Mouse (Mus musculus) embryonic facial prominence, embryonic 15.5 days (tissue): ENCODE measurements around the gene Pycr1. TPM values are rescaled to one million over a fixed set of nuclear protein-coding genes. Genes with fewer than 3 reads are reported as not detected.

Experiments
- ATAC-seq: fragments of 200-750 bp; cut with Nextera tagmentation; 2 replicates; pipeline ENCODE4 v1.8.0; 2017; ENCODE audit warnings: low read depth, moderate TSS enrichment; ENCODE audit not compliant: insufficient number of reproducible peaks, low FRiP score, low TSS enrichment
- H3K27ac ChIP-seq: fragments of 300-500 bp; sonication (generic); replicated peaks from 2 replicates; pipeline ENCODE4 v1.5.1; 2015; ENCODE audit warnings: mild to moderate bottlenecking, inconsistent platforms
- H3K27me3 ChIP-seq: fragments of 300-500 bp; sonication (generic); 2 replicates; pipeline ENCODE4 v1.6.1; 2015; ENCODE audit warnings: inconsistent platforms
- H3K36me3 ChIP-seq: fragments of 300-500 bp; sonication (generic); 2 replicates; pipeline ENCODE4 v1.6.1; 2015; ENCODE audit warnings: mild to moderate bottlenecking, inconsistent platforms
- H3K4me1 ChIP-seq: fragments of 300-500 bp; sonication (generic); 2 replicates; pipeline ENCODE4 v1.6.1; 2015; ENCODE audit warnings: inconsistent platforms
- H3K4me2 ChIP-seq: fragments of 300-500 bp; sonication (generic); replicated peaks from 2 replicates; pipeline ENCODE4 v1.6.1; 2015; ENCODE audit warnings: mild to moderate bottlenecking, inconsistent platforms
- H3K4me3 ChIP-seq: fragments of 300-500 bp; sonication (generic); replicated peaks from 2 replicates; pipeline ENCODE4 v1.5.1; 2015; ENCODE audit warnings: mild to moderate bottlenecking, inconsistent platforms
- H3K9ac ChIP-seq: fragments of 300-500 bp; sonication (generic); 2 replicates; pipeline ENCODE4 v1.6.1; 2015; ENCODE audit warnings: inconsistent platforms
- H3K9me3 ChIP-seq: fragments of 300-500 bp; sonication (generic); replicated peaks from 2 replicates; pipeline ENCODE4 v1.6.1; 2016; ENCODE audit warnings: inconsistent platforms
- WGBS: fragments of 180-500 bp; shearing (Covaris S2); methylation state at CpG from one replicate; pipeline ENCODE4 v1.1.7; 2015; 5-methylcytosine and 5-hydroxymethylcytosine counted together
- microRNA-seq: library from miRNA; unstranded; fragments of <30 nt; microRNA quantifications from one replicate; pipeline ENCODE4, GENCODE M21; 2016; ENCODE audit warnings: borderline number of aligned reads
- polyA plus RNA-seq: library from polyadenylated mRNA; unstranded; fragments of >200 nt; fragmentation: Nextera tagmentation; extraction: Ambion mirVana; gene quantifications from 2 replicates; pipeline ENCODE4 v1.2.1, GENCODE M21; 2015

Pycr1 gene
- polyA plus RNA-seq, 1 experiment from 2014 or later, result 54.5 TPM

DNA sequence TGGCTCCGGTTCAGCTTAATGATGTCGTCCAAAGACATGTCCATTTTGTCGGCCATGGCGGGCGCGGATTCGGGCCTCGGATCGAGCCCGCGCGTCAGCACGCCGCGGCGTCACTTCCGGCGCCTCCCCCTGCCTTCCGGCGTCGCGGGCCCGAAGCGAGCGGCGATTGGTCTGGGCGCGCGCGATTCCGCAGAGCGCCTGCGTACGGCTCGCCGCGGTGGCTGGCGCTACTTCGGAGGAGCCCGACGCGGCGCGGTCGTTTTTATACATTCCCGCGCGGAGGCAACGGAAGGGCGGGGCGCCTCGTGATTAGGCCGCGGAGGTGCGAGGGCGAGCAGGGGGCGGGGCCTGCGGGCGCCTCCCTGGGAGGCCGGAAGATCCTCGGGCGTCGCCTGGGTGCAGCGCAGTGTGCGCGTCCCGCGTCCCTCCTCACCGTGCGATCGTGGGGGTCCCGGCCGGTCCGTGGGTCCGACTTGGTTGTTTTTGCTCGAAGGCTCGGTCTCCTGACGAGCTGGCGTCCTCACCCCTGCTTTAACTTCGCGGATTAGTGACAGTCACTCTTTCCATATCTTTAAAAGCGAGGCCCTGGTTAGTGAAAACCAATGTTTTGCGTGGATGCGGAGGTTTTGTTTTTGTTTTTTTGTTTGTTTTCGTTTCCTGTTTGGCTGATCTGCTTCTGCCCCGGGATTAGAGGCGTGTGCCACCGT lies 45.1 kb downstream of the Pycr1 start, which contains the start of the genes Alyref and Anapc11:
Gene Alyref (minus strand): TSS at position 83 of the 707 bp plus-strand sequence.
Gene Anapc11 (plus strand): TSS at position 139 of the 707 bp plus-strand sequence.
- peak within 1 kb of the TSS; percentile 95 for H3K4me3 ChIP-seq
- peaks cover 64% of the 10 kb centered on the region for H3K36me3 ChIP-seq
- H3K9me3 ChIP-seq, result no peaks in the 10 kb centered on the region
- peak; percentile 96 for ATAC-seq
- H3K27ac ChIP-seq, result peak within 1 kb of the TSS; percentile 93
- under 1% methylated on average over 88 of the region's 88 CpGs for WGBS
- peaks cover 31% of the 10 kb centered on the region for H3K4me1 ChIP-seq
- H3K4me2 ChIP-seq, result peak within 1 kb of the TSS; percentile 79
- H3K9ac ChIP-seq, result peak within 1 kb of the TSS; percentile 99
- H3K27me3 ChIP-seq, result no peaks in the 10 kb centered on the region

GRCm38 (mm10) chr11:120597240-120598235 lies 46.0 kb downstream of the Pycr1 start:
- Histone ChIP-seq H3K27ac (peak overlapping the region; percentile 93), H3K27me3 (no peaks in the 10 kb centered on the region), H3K4me1 (peaks cover 31% of the 10 kb centered on the region), H3K4me3 (peak overlapping the region; percentile 95), H3K36me3 (peaks cover 64% of the 10 kb centered on the region), H3K9ac (peak overlapping the region; percentile 99), H3K9me3 (no peaks in the 10 kb centered on the region), H3K4me2 (peak overlapping the region; percentile 79)
- ATAC-seq, result peak; percentile 47
- 3% methylated on average over 98 of the region's 99 CpGs for WGBS

DNA sequence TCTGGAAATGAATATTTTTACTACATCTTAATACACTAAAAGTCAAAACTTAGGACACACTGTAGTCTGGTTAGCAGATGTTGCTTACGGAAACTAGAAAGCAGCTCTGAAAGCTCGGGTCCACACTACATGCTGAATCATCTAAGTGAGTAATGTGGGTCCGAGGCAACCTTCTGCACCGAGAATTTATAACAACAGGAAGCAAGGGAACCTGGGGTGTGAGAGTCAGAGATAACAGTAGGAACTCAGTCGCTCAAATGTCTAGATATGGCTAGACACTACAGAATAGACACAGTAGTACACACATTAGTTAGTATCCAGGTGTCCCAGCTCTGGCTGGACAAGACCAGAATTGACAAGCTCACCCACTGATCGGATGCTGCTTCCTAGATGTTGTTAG lies 55.0 kb downstream of the Pycr1 start:
- no peaks in the 10 kb centered on the region for H3K4me1 ChIP-seq
- H3K4me3 ChIP-seq, result no peak overlapping the region
- H3K4me2 ChIP-seq, result no peak overlapping the region
- no peak overlapping the region for H3K27ac ChIP-seq
- WGBS, result 90% methylated on average over 6 of the region's 6 CpGs
- H3K27me3 ChIP-seq, result no peaks in the 10 kb centered on the region
- no peak for ATAC-seq
- no peaks in the 10 kb centered on the region for H3K9me3 ChIP-seq
- peaks cover 83% of the 10 kb centered on the region for H3K36me3 ChIP-seq
- no peak overlapping the region for H3K9ac ChIP-seq

Small RNAs within 50 kb of the gene (microRNA-seq; reads per million reads assigned to microRNA genes)
- gene Mir6936, result 0.86 reads per million

Other genes with a start within 250 kb of the Pycr1 start
- 34.1 and 36.3 TPM in 2 replicates for gene Nploc4, start 206.1 kb downstream of the Pycr1 start, polyA plus RNA-seq
- 1.9 and 2.1 TPM in 2 replicates for gene Tspan10, start 201.1 kb downstream of the Pycr1 start, polyA plus RNA-seq
- 0.26 and 0.31 TPM in 2 replicates for gene Pde6g, start 190.3 kb downstream of the Pycr1 start, polyA plus RNA-seq
- 14.0 and 15.5 TPM in 2 replicates for gene Oxld1, start 185.7 kb downstream of the Pycr1 start, polyA plus RNA-seq
- gene Ccdc137, start 185.7 kb downstream of the Pycr1 start, polyA plus RNA-seq, result 32.4 and 38.5 TPM in 2 replicates
- gene Arl16, start 176.2 kb downstream of the Pycr1 start, polyA plus RNA-seq, result 57.1 and 57.8 TPM in 2 replicates
- 118 and 126 TPM in 2 replicates for gene Mrpl12, start 159.2 kb downstream of the Pycr1 start, polyA plus RNA-seq
- 47.3 and 53.6 TPM in 2 replicates for gene Slc25a10, start 151.9 kb downstream of the Pycr1 start, polyA plus RNA-seq
- gene Gcgr, start 113.1 kb downstream of the Pycr1 start, polyA plus RNA-seq, result 0.60 TPM in 2 replicates
- gene Mcrip1, start 94.0 kb downstream of the Pycr1 start, polyA plus RNA-seq, result 235 and 237 TPM in 2 replicates
- gene Ppp1r27, start 92.6 kb downstream of the Pycr1 start, polyA plus RNA-seq, result 1.8 and 2.3 TPM in 2 replicates
- 831 and 838 TPM in 2 replicates for gene P4hb, start 70.5 kb downstream of the Pycr1 start, polyA plus RNA-seq
- gene Arhgdia, start 62.1 kb downstream of the Pycr1 start, polyA plus RNA-seq, result 593 and 594 TPM in 2 replicates
- gene Alyref, start 45.4 kb downstream of the Pycr1 start, polyA plus RNA-seq, result 420 and 426 TPM in 2 replicates
- gene Anapc11, start 45.3 kb downstream of the Pycr1 start, polyA plus RNA-seq, result 219 and 224 TPM in 2 replicates
- gene Npb, start 35.3 kb downstream of the Pycr1 start, polyA plus RNA-seq, result 1.8 and 1.9 TPM in 2 replicates
- gene Pcyt2, start 25.8 kb downstream of the Pycr1 start, polyA plus RNA-seq, result 141 TPM in 2 replicates
- 34.7 and 35.0 TPM in 2 replicates for gene Sirt7, start 18.5 kb downstream of the Pycr1 start, polyA plus RNA-seq
- 36.4 and 38.7 TPM in 2 replicates for gene Mafg, start 10.2 kb downstream of the Pycr1 start, polyA plus RNA-seq
- gene Myadml2, start 4.4 kb upstream of the Pycr1 start, polyA plus RNA-seq, result 1.0 and 1.6 TPM in 2 replicates
- gene Notum, start 17.4 kb upstream of the Pycr1 start, polyA plus RNA-seq, result 6.2 and 7.4 TPM in 2 replicates
- gene Aspscr1, start 29.2 kb upstream of the Pycr1 start, polyA plus RNA-seq, result 114 and 120 TPM in 2 replicates
- gene Cenpx, start 70.0 kb upstream of the Pycr1 start, polyA plus RNA-seq, result 145 and 157 TPM in 2 replicates
- gene Lrrc45, start 70.2 kb upstream of the Pycr1 start, polyA plus RNA-seq, result 69.7 and 82.2 TPM in 2 replicates
- 64.5 and 75.4 TPM in 2 replicates for gene Rac3, start 77.7 kb upstream of the Pycr1 start, polyA plus RNA-seq
- 35.9 and 36.6 TPM in 2 replicates for gene Dcxr, start 83.5 kb upstream of the Pycr1 start, polyA plus RNA-seq
- gene Cbr2, start 88.3 kb upstream of the Pycr1 start, polyA plus RNA-seq, result 193 and 315 TPM in 2 replicates
- 3.8 and 5.9 TPM in 2 replicates for gene Hmga1b, start 119.0 kb upstream of the Pycr1 start, polyA plus RNA-seq
- gene Rfng, start 140.4 kb upstream of the Pycr1 start, polyA plus RNA-seq, result 56.0 and 62.0 TPM in 2 replicates
- 205 and 214 TPM in 2 replicates for gene Gps1, start 140.5 kb upstream of the Pycr1 start, polyA plus RNA-seq
- gene Dus1l, start 152.6 kb upstream of the Pycr1 start, polyA plus RNA-seq, result 61.4 and 64.4 TPM in 2 replicates
- gene Fasn, start 180.8 kb upstream of the Pycr1 start, polyA plus RNA-seq, result 46.2 and 48.8 TPM in 2 replicates